Mouse (Mus musculus) small intestine, adult 2 months (tissue): ENCODE measurements around the gene Pde4b. TPM values are rescaled to one million over a fixed set of nuclear protein-coding genes. Genes with fewer than 3 reads are reported as not detected.

Experiments
- H3K27ac ChIP-seq: fragments of 200-500 bp; 2 replicates; pipeline ENCODE4 v1.5.1; 2012; ENCODE audit warnings: low read depth, low read length, control low read depth, inconsistent platforms; ENCODE audit not compliant: insufficient read depth
- H3K27me3 ChIP-seq: fragments of 200-500 bp; 2 replicates; pipeline ENCODE4 v1.6.1; 2012; ENCODE audit warnings: mild to moderate bottlenecking, moderate library complexity, low read length, inconsistent platforms; ENCODE audit not compliant: control insufficient read depth, insufficient read depth
- H3K36me3 ChIP-seq: fragments of 200-500 bp; 2 replicates; pipeline ENCODE4 v1.6.1; 2012; ENCODE audit warnings: mild to moderate bottlenecking, low read length, control low read depth, inconsistent platforms; ENCODE audit not compliant: control insufficient read depth, insufficient read depth
- H3K4me1 ChIP-seq: fragments of 200-500 bp; 2 replicates; pipeline ENCODE4 v1.6.1; 2012; ENCODE audit warnings: low read length, inconsistent platforms, mixed read lengths; ENCODE audit not compliant: control insufficient read depth, insufficient read depth, insufficient read length
- H3K4me3 ChIP-seq: fragments of 200-500 bp; 2 replicates; pipeline ENCODE4 v1.5.1; 2012; ENCODE audit warnings: low read depth, mild to moderate bottlenecking, control low read depth, inconsistent platforms, low read length, moderate library complexity
- CTCF ChIP-seq: fragments of 200-500 bp; IDR thresholded peaks from 2 replicates; pipeline ENCODE4 v1.5.1; 2012; ENCODE audit warnings: low read depth, mild to moderate bottlenecking, control low read depth, inconsistent platforms, low read length, moderate library complexity, mixed read lengths; ENCODE audit not compliant: insufficient replicate concordance, insufficient read length; ENCODE audit errors: extremely low read depth
- POLR2A ChIP-seq: fragments of 200-500 bp; IDR thresholded peaks from 2 replicates; pipeline ENCODE4 v1.6.1; 2012; ENCODE audit warnings: low read depth, mild to moderate bottlenecking, control low read depth, inconsistent platforms, low read length, moderate library complexity
- WGBS: fragments of 180-500 bp; shearing (Covaris S2); methylation state at CpG from one replicate; pipeline ENCODE4 v1.1.7; 2018; 5-methylcytosine and 5-hydroxymethylcytosine counted together
- polyA plus RNA-seq: library from polyadenylated mRNA; depleted of rRNA; stranded (reverse); fragments of >200 nt; gene quantifications from 2 replicates; pipeline ENCODE4 v1.2.3, GENCODE M21; 2012

Pde4b gene
- polyA plus RNA-seq, 1 experiment = 2.5 TPM

- Histone ChIP-seq H3K27me3 (no peaks in the 10 kb centered on the region), H3K27ac (peak overlapping the region; percentile 12), H3K4me3 (no peak overlapping the region), H3K36me3 (no peaks in the 10 kb centered on the region), H3K4me1 (peaks cover 2% of the 10 kb centered on the region; the same call in 1 of the 2 replicates)
- whole genome bisulfite sequencing = 64% methylated on average over 4 of the region's 4 CpGs
- no peak for TF ChIP-seq POLR2A
- no peak for TF ChIP-seq CTCF
Observed at GRCm38 (mm10) chr4:102623789-102624611, 536.7 kb downstream of the Pde4b start.

GRCm38 (mm10) chr4:102624937-102625336 is 537.6 kb downstream of the Pde4b start:
- WGBS = 65% methylated on average over 8 of the region's 8 CpGs
- H3K4me1 ChIP-seq = peaks cover 4% of the 10 kb centered on the region; the same call in 1 of the 2 replicates

GRCm38 (mm10) chr4:102627799-102628198 is 540.5 kb downstream of the Pde4b start:
- TF ChIP-seq CTCF (no peak), POLR2A (no peak)
- Histone ChIP-seq H3K4me1 (peaks cover 4% of the 10 kb centered on the region; the same call in 1 of the 2 replicates), H3K27me3 (no peaks in the 10 kb centered on the region), H3K36me3 (no peaks in the 10 kb centered on the region), H3K4me3 (no peak overlapping the region), H3K27ac (no peak overlapping the region)
- WGBS = 89% methylated on average over 4 of the region's 4 CpGs

More at GRCm38 (mm10) chr4:102624937-102625336, 537.6 kb downstream of the Pde4b start:
- peak overlapping the region; percentile 12; the same call in 1 of the 2 replicates for H3K27ac ChIP-seq
- no peak for TF ChIP-seq CTCF
- TF ChIP-seq POLR2A = no peak
- no peaks in the 10 kb centered on the region for H3K36me3 ChIP-seq
- no peak overlapping the region for H3K4me3 ChIP-seq
- H3K27me3 ChIP-seq = no peaks in the 10 kb centered on the region

- Histone ChIP-seq H3K4me1 (peaks cover 4% of the 10 kb centered on the region; the same call in 1 of the 2 replicates), H3K27me3 (no peaks in the 10 kb centered on the region), H3K4me3 (no peak overlapping the region), H3K36me3 (no peaks in the 10 kb centered on the region), H3K27ac (no peak overlapping the region)
- TF ChIP-seq POLR2A (no peak), CTCF (no peak)
- 50% methylated on average over 4 of the region's 4 CpGs for WGBS
Observed at GRCm38 (mm10) chr4:102629621-102630020, 542.3 kb downstream of the Pde4b start.

GRCm38 (mm10) chr4:102630261-102630660 is 542.9 kb downstream of the Pde4b start:
- Histone ChIP-seq H3K4me1 (0 out of 2 replicates have a peak, but pooled peaks cover 2% of the 10 kb centered on the region), H3K27ac (no peak overlapping the region), H3K27me3 (no peaks in the 10 kb centered on the region), H3K4me3 (no peak overlapping the region), H3K36me3 (no peaks in the 10 kb centered on the region)
- no peak for TF ChIP-seq POLR2A
- no peak for TF ChIP-seq CTCF
- 54% methylated on average over 6 of the region's 6 CpGs for WGBS

GRCm38 (mm10) chr4:102631624-102632023 is 544.3 kb downstream of the Pde4b start:
- WGBS = 61% methylated on average over 3 of the region's 3 CpGs
- TF ChIP-seq CTCF = no peak
- no peak for TF ChIP-seq POLR2A
- Histone ChIP-seq H3K4me1 (0 out of 2 replicates have a peak, but pooled peaks cover 4% of the 10 kb centered on the region), H3K27me3 (no peaks in the 10 kb centered on the region), H3K27ac (no peak overlapping the region), H3K4me3 (no peak overlapping the region), H3K36me3 (no peaks in the 10 kb centered on the region)

- H3K4me3 ChIP-seq = no peak overlapping the region
- WGBS = 80% methylated on average over 5 of the region's 5 CpGs
- no peak for TF ChIP-seq POLR2A
- TF ChIP-seq CTCF = no peak
Observed at GRCm38 (mm10) chr4:102633241-102633640, 545.9 kb downstream of the Pde4b start.

More at GRCm38 (mm10) chr4:102633241-102633640, 545.9 kb downstream of the Pde4b start:
- Histone ChIP-seq H3K4me1 (0 out of 2 replicates have a peak, but pooled peaks cover 4% of the 10 kb centered on the region), H3K36me3 (no peaks in the 10 kb centered on the region), H3K27ac (no peak overlapping the region), H3K27me3 (no peaks in the 10 kb centered on the region)
